Mouse (Mus musculus) embryo, embryonic 10.5 days (tissue): ENCODE results near the gene Smim12.

Experiments
- DNase-seq: peaks from one replicate; pipeline ENCODE4 v3.0.0-alpha.2; 2015; ENCODE audit warnings: low spot score

The Smim12 gene

GRCm38 (mm10) chr4:127243552-127243951, at the start of gene Smim12:
Smim12 (plus strand) TSS chr4:127243784.
- DNase-seq: peak; percentile 98

GRCm38 (mm10) chr4:127194477-127195269, 48.9 kb upstream of the Smim12 start:
- DNase-seq: peak; percentile 24

GRCm38 (mm10) chr4:127198609-127199008, 45.0 kb upstream of the Smim12 start:
- DNase-seq: no peak

GRCm38 (mm10) chr4:127199406-127199805, 44.2 kb upstream of the Smim12 start:
- DNase-seq: no peak

GRCm38 (mm10) chr4:127200164-127200722, 43.3 kb upstream of the Smim12 start:
- DNase-seq: no peak

- DNase-seq: no peak
These were observed 42.6 kb upstream of the Smim12 start for GRCm38 (mm10) chr4:127200769-127201617.

GRCm38 (mm10) chr4:127203081-127203480, 40.5 kb upstream of the Smim12 start:
- no peak for DNase-seq

GRCm38 (mm10) chr4:127211318-127211717, 32.3 kb upstream of the Smim12 start:
- DNase-seq: no peak

- no peak for DNase-seq
These were observed 29.1 kb upstream of the Smim12 start for GRCm38 (mm10) chr4:127214510-127214909.

- no peak for DNase-seq
These were observed 28.5 kb upstream of the Smim12 start for GRCm38 (mm10) chr4:127215103-127215502.

GRCm38 (mm10) chr4:127215799-127216198, 27.8 kb upstream of the Smim12 start:
- DNase-seq: no peak

- no peak for DNase-seq
These were observed 27.3 kb upstream of the Smim12 start for GRCm38 (mm10) chr4:127216251-127216651.

- DNase-seq: no peak
These were observed 26.5 kb upstream of the Smim12 start for GRCm38 (mm10) chr4:127217048-127217447.

- no peak for DNase-seq
These were observed 20.3 kb upstream of the Smim12 start for GRCm38 (mm10) chr4:127223291-127223690.

- DNase-seq: no peak
These were observed 19.8 kb upstream of the Smim12 start for GRCm38 (mm10) chr4:127223755-127224154.

- DNase-seq: no peak
These were observed 19.0 kb upstream of the Smim12 start for GRCm38 (mm10) chr4:127224444-127225100.

GRCm38 (mm10) chr4:127226067-127226466, 17.5 kb upstream of the Smim12 start:
- no peak for DNase-seq

- peak; percentile 76 for DNase-seq
These were observed 16.4 kb upstream of the Smim12 start for GRCm38 (mm10) chr4:127227051-127227673.

GRCm38 (mm10) chr4:127232028-127232427, 11.6 kb upstream of the Smim12 start:
- DNase-seq: peak; percentile 54

- DNase-seq: no peak
These were observed 11.0 kb upstream of the Smim12 start for GRCm38 (mm10) chr4:127232551-127232950.

- DNase-seq: no peak
These were observed 10.0 kb upstream of the Smim12 start for GRCm38 (mm10) chr4:127233416-127234125.
